Mouse (Mus musculus) heart, embryonic 11.5 days (tissue): ENCODE measurements around the gene Pqbp1. TPM values are rescaled to one million over a fixed set of nuclear protein-coding genes. Genes with fewer than 3 reads are reported as not detected.

Experiments
- polyA plus RNA-seq: library from polyadenylated mRNA; unstranded; fragments of >200 nt; fragmentation: Nextera tagmentation; extraction: Ambion mirVana; gene quantifications from 2 replicates; pipeline ENCODE4 v1.2.1, GENCODE M21; 2014

Pqbp1 gene
- polyA plus RNA-seq, 1 experiment from 2014 or later, result 88.2 TPM

Other genes starting within 250 kb of the Pqbp1 start
- gene Prickle3, start 242.0 kb downstream of the Pqbp1 start, polyA plus RNA-seq, result 4.4 and 5.2 TPM in 2 replicates
- gene Plp2, start 227.9 kb downstream of the Pqbp1 start, polyA plus RNA-seq, result 171 and 181 TPM in 2 replicates
- not detected in 2 replicates for gene Magix, start 218.0 kb downstream of the Pqbp1 start, polyA plus RNA-seq
- gene Gpkow, start 202.1 kb downstream of the Pqbp1 start, polyA plus RNA-seq, result 31.2 and 35.7 TPM in 2 replicates
- 16.0 and 16.2 TPM in 2 replicates for gene Wdr45, start 184.9 kb downstream of the Pqbp1 start, polyA plus RNA-seq
- 0.34 TPM in 1 of 2 replicates, not detected in the other for gene Gm45208, start 177.0 kb downstream of the Pqbp1 start, polyA plus RNA-seq
- gene Praf2, start 170.8 kb downstream of the Pqbp1 start, polyA plus RNA-seq, result 52.3 and 55.9 TPM in 2 replicates
- 5.2 and 8.5 TPM in 2 replicates for gene Ccdc120, start 148.4 kb downstream of the Pqbp1 start, polyA plus RNA-seq
- gene Tfe3, start 136.7 kb downstream of the Pqbp1 start, polyA plus RNA-seq, result 12.1 and 15.0 TPM in 2 replicates
- 26.5 and 26.8 TPM in 2 replicates for gene Gripap1, start 109.5 kb downstream of the Pqbp1 start, polyA plus RNA-seq
- 1.6 TPM in 2 replicates for gene Kcnd1, start 77.0 kb downstream of the Pqbp1 start, polyA plus RNA-seq
- gene Otud5, start 57.9 kb downstream of the Pqbp1 start, polyA plus RNA-seq, result 22.9 and 23.7 TPM in 2 replicates
- gene Pim2, start 21.0 kb downstream of the Pqbp1 start, polyA plus RNA-seq, result 5.2 and 5.7 TPM in 2 replicates
- gene Slc35a2, start 15.2 kb downstream of the Pqbp1 start, polyA plus RNA-seq, result 16.9 and 19.1 TPM in 2 replicates
- gene Timm17b, start 88 bp upstream of the Pqbp1 start, polyA plus RNA-seq, result 135 and 152 TPM in 2 replicates
- not detected in 2 replicates for gene Gm10491, start 8.6 kb upstream of the Pqbp1 start, polyA plus RNA-seq
- gene Gm10490, start 10.3 kb upstream of the Pqbp1 start, polyA plus RNA-seq, result not detected in 2 replicates
- gene Pcsk1n, start 20.6 kb upstream of the Pqbp1 start, polyA plus RNA-seq, result 0.10 and 0.23 TPM in 2 replicates
- gene Eras, start 29.3 kb upstream of the Pqbp1 start, polyA plus RNA-seq, result not detected in 2 replicates
- 23.8 and 27.2 TPM in 2 replicates for gene Hdac6, start 48.6 kb upstream of the Pqbp1 start, polyA plus RNA-seq
- 13.7 and 16.6 TPM in 2 replicates for gene Gata1, start 78.8 kb upstream of the Pqbp1 start, polyA plus RNA-seq
- gene Glod5, start 119.2 kb upstream of the Pqbp1 start, polyA plus RNA-seq, result 0.82 TPM in 1 of 2 replicates, not detected in the other
- gene Suv39h1, start 175.5 kb upstream of the Pqbp1 start, polyA plus RNA-seq, result 46.1 and 48.6 TPM in 2 replicates
- 0.39 and 0.43 TPM in 2 replicates for gene Was, start 191.2 kb upstream of the Pqbp1 start, polyA plus RNA-seq
- 21.8 and 22.6 TPM in 2 replicates for gene Wdr13, start 233.6 kb upstream of the Pqbp1 start, polyA plus RNA-seq
- gene Rbm3, start 246.6 kb upstream of the Pqbp1 start, polyA plus RNA-seq, result 320 and 341 TPM in 2 replicates